Mouse (Mus musculus) cerebellum, adult 9-11 months (tissue): ENCODE measurements around the gene Guca2b.
A peak's percentile ranks its signal among the peaks of the same experiment; 100 is the strongest.

Experiments
- DNase-seq: peaks from one replicate; pipeline ENCODE4 v3.0.0; 2022

The Guca2b gene

DNA sequence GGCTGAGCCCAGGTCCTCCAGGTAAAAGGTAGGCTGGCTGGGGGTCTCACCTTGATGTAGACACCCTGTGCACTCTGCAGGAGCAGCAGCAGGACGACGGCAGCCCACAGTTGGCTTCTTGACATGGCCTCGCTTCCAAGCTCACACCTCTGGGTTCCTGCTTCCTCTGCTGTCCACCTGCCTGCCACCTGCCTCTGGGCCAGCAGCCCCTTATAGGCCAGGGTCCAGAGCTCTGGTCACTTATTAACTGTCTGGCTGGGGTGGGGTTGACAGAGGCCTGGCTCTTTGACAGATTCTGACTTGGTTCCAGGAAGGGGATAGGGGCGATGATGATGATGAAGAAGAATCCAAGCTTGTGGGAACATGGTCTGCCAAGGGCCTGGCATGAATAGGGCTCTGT is at the start of gene Guca2b:
Gene Guca2b, minus strand, starts transcription at position 224 of the 400 bp plus-strand sequence.
- DNase-seq: no peak

DNA sequence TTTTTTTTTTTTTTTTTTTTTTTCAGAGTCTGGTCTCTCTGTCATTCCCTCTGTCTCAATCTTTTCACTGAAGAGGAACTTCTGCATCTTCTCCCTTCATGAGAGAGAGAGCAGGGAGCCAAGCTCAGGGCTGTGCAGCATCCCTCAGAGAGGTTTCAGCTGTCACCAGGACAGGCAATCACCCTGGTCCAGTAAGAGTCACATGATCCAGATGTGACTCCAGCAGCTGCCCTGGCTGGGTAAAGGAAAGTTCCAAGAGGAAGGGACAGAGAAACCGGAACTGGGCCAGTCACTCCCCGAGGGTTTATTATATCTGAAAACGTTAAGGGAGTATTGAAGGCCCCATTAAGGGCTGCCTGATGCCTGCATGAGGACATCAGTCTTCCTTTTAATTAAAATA is 49.0 kb upstream of the Guca2b start:
- no peak for DNase-seq

DNA sequence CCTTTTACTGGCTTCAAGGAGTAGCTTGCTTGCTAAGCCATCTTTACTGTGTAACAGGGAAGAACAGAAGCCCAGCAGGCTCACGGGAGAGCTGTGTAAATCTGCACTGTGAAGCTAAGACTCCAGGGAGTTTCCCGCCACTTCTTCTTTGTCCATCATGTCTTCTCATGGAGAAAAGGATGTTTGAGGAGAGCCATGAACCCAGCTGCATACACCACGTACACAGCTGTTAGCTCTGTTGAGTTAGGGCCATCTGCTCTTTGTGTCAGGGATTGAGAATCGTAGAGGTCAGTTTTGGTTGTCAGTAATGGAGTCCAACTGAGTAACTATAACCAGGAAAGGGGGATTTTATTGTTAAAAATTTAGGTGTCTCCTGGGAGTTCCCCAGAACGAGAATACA is 48.6 kb upstream of the Guca2b start:
- DNase-seq: no peak

DNA sequence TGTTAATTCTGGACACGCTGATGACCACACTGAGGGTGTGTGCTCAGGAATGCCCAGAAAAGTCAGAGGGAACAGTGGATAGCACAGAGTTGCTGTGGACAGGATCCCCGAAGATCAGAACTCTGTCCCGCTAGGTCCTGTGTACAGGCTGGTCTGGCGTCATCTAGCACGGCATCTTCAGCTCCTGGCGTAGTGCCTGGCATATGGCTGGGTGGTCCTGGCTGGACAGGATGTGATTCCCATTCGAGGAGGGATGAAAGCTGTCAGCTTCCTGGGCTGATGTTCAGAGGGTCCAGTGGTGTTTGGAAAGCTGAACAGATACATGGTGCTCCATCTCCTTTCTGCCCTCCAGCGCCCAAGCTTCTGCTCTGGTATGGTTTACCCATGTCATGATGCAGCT is 45.2 kb upstream of the Guca2b start:
- DNase-seq: no peak

DNA sequence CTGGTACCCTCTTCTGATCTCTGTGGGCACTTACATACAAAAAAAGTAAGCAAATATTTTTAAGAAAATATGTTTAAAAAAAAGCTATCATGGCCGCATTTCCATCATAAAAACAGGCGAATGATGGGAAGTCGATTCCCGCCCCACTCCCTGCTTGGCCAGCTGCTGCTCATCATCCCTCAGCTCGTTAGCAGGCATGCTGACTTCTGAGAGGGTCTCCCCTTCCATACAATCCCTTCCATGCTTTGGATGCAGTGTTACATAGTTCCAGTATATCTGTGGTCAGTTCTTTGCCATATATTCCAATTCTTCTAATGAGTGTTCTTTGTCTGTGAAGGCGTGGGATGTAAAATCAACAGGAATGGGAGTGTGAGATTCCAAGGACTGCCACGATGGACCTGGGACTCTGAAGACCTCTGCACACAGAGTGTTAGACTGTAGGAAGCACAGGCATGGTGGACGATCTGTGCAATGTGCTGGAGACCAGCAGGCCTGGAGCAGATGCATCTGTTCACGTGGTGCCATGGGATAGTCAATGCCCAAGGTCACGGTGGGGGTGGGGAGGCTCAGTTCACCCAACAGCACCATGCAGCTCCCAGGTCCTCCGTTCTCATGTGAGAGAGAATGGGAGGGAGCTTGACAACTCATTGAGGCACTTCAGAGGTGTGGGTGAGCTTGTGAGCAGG is 42.7 kb upstream of the Guca2b start:
- DNase-seq: no peak

DNA sequence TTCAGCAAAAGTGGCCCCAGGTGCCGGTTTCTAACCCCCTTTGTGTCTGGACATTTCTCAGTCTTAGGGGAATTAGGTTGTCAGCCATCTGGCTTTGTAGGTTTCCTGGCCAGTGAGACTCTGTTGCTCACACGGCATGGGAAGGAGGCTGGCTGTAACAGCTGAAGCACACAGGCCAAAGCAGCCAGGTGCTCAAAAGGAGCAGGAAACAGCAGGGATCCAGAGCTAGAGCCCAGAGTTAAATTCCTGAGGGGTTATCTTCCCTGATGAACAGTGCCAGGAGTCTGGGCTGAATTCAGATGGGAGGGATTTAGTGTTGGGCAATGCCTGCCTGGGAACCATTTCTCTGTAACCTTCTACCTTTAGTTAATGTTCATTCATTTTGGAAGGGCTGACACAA is 39.6 kb upstream of the Guca2b start:
- peak; percentile 32 for DNase-seq

DNA sequence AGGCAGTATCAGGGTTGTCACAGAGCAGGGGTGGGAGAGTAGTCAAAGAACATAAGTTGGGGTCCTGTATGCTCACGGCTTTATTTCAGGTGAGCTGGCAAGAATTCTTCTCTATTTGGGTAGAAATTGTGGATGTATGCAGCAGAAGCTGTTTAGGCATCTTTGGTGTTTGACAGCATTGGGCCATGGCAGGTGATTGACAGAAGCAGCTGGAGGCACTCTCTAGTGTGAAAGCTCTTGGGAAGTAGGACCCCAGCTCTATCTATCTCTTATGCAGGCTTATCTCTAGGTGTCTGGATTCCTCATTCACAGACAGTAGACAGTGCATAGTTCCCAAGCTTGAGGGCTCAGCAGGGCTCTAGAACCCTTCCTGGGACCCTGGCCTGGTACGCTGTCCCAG is 27.0 kb upstream of the Guca2b start:
- DNase-seq: no peak

DNA sequence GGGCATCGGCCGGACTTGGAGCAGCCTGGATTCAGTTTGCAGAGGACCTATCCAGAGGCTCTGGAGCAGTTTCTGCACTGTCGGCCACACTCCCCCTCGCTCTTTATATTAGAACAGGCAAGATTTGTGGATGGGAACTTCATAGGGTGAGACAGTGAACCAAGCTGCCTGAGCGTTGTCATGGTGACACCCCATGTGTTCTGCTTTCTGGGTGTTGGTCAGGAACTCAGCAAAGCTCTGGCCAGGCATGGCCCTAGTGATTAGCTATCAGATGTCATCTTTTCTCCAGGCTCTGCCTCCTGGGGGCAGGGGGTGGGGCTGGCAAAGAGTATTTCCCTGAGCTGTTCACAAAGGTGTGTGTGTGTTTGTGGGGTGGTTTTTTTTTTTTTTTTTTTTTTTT is 23.8 kb upstream of the Guca2b start:
- no peak for DNase-seq

DNA sequence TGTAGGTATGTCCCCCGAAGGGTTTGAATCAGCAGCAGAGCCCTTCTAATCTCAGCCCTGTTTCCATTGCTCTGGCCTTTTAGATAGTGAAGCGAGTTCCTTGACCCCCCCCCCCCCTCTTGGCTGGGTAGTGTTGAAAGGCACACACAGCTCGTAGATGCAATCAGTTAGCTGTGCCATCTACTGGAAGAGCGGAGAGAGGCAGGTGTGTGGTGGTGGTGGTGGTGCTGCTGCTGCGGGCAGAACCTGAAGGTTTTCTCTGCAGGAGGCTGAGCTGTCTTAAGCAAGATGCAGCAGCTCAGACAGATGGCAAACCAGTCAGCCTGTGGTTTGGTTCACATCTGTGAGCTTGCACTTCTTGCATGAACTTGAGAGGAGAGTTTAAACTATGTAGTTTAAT is 13.9 kb upstream of the Guca2b start:
- DNase-seq: no peak

DNA sequence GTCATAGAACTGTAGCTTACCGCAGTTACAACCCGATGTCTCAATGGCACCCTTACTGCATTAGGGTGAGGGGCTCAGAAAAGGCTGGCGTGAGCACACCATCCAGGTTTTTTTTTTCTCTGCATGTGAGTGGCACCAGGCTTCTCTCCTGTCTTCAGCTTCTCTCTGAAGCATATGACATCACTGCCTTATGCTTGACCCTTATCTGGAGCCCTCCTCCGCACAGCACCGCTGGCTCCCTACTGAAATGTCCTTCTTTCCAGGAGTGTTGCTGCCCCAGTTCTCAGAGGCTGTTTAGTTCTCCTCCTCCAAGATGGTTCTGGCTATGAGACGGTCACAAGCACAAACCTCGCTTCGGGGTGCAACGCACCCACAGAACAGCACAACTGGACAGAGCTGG is 12.4 kb upstream of the Guca2b start:
- no peak for DNase-seq

DNA sequence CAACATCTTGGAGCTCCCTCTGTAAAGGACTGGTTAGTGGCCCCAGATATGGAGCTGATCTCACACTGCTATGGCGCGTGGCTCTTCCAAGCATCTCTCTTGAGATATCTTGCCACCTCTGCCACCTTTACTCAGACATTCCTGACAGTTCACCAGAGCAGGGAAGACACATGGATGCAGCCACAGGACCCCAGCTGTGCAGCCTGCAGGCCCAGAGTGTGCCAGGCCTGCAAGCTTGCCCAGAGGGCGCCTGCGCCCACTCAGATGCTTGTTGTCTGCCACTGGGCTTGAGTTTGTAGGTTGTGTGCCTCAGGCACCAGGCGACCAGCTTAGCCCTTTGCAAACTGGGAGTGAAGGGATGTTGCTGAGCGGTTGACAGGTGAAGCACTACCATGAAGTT is 12.0 kb upstream of the Guca2b start:
- DNase-seq: no peak

DNA sequence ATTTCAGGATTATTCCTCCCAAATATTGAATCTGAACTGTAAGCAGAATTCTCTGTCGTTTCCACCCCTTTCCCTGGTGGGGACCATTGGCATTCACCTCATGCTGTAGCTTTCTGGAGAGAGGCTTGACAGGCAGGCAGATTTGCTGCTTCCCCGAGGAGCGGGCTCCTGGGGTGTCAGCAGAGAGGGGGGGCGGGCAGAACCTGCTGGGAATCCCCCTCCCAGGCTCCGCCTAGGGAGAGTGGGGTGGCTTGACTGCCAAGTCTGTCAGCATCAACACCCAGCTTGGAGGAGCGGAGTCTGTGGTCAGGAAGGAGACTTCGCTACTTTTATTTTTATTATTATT is 11.4 kb upstream of the Guca2b start:
- DNase-seq: no peak

DNA sequence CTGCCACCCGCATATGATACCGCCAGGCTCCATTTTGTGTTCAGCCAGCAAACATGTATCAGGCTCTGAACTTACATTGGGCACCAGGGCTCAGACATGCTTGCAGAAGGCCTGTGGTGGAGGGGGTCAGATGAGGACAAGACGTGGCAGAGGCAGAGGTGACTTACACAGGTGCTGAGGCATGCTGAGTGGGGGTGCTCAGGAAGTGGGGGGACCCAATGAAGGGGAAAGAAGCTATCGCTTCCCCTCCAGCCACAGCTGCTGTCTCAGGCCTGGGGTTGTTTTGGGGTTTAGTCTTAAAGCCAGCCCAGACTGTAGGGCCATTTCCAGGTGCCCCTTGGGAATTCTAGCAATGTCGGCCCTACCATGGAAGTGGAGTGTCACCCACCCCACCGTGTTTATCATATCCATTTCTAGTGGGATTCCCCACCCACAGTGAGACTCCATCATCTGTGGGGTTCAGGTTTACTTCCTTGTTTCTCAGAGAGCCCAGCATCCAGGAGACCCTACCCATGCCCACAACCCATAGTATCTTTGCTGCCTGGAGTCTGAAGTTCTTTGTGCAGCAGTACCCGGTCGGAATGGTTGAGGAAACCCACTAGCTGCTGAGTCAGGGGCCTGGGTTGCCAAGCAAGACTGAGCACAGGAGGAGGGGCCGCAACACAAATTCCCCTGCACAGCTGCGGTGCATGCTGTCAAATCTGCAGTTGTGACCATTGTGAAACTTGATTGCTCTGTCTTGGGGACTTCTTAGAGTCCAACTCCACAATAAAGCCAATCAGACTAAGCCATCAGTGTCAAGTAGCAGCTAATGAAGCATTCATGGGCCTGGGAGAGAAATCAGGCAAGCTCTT is 10.8 kb upstream of the Guca2b start:
- no peak for DNase-seq

DNA sequence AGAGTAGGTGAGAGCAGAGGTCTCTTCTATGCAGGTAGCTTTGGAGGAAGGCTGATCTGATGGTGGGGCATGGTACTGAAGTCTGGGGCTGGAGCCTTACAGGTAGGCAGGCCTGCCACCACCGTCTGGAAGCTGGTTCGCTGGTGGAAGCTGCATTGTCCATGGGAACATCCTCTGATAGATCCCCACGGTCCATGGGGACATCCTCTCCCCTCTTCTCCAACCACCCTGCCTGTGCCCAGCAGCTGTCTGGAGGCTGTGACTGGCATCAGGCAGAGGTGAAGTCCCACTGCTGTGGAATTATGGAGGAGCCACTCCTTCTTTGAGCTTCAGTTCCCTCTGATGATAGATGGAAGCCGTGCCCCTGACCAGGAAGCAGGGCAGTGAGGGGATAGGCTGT is 9.8 kb upstream of the Guca2b start:
- no peak for DNase-seq

DNA sequence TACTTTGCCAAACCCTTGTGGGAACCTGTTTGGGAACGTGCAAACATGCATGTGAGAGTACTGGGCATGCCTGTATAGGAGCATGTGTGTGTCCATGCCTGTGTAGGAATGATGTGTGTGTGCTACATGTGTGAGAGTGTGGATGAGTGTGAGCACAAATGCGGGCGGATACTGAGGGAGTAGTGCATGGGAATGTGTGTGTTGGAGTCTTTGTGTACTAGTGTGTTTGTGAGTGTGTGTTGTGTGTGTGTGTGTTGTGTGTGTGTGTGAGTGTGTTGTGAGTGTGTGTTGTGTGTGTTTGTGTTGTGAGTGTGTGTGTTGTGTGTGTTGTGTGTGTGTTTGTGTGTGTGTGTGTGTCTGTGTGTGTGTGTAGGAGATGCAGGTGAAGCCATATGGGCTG is 9.4 kb upstream of the Guca2b start:
- no peak for DNase-seq

DNA sequence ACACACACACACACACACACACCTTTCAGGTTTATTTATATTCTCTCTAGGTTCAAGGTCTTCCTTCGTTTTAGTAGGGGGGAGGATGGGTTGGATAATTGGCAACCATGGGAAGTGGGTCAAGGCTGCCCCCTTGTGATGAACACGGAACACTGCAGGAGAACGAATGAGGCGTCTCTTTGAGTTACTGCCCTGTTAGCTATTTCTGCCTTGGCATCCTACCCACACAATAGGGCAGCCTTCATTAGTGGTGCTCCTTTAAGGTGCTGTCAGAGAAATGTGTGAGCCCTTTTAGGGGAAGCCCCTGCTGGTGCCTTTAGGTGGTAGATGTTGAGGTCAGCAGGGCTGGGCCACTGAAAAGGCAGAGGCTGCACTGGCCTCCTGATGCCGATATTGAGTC is 8.7 kb upstream of the Guca2b start:
- peak; percentile 42 for DNase-seq

DNA sequence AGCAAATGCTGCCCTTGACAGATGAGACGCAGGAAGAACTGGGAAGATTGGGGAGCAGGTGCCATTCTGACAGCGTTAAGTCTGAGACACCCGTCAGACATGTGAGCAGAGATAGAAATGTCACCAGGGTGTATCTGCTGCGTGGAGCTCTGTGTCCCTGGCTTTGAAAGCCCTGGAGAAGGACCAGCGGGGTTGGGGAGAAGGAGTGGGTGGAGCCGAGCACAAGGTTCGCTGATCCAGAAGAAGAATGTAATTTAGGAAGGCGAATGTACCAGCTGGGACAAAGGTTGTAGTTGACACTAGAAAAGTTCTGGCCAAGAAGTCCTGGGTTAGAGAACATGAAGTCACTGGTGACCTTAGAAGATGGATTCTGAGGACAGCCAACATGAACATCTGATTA is 7.4 kb upstream of the Guca2b start:
- DNase-seq: no peak

DNA sequence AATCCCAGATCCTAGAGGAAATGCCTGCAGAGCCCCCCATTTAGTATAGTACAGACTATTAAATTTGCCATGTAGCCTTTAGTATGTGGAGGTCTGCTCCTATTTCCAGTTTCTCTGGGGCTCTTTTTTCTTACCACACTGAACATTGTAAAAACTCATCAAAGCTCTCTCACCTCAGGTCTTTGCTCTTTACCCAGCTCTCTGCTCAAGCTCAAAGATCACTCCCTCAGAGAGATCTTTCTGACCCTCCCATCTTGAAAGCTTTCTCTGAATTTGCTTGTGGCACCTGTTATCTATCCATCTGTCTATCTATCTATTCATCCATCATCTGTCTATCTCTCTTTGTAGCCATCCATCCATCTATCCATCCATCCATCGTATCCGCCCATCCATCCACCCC is 6.4 kb upstream of the Guca2b start:
- DNase-seq: no peak

DNA sequence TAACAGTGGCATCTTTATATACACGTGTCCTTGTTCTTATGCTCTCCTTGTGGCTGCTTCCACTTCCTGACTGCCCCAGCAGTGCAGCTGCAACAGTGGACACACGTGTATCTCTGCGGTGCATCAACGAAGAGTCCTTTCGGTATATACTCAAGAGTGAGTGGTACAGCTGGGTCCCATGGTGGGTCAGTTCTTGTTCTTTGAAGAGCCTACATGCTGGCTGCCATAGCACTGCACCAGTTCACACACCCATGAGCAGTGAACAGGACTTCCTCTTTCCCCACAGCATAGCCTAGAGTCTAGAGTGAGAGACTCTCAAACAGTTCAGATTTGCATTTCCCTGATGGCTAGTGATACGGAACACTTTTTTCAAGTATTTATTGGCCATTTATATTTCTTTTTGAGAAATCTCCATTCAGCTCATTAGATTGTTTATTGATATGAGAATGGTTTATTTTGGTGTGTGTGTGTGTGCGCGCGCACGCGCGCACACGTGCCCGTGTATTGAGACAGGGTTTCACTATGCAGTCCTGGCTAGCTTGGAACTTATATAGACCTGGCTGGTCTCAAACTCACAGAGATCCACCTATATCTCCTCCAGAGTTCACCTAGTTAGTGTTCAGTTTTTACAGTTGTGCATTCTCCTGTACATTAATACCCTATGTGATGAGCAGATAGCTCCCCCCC is 4.8 kb upstream of the Guca2b start:
- DNase-seq: no peak

DNA sequence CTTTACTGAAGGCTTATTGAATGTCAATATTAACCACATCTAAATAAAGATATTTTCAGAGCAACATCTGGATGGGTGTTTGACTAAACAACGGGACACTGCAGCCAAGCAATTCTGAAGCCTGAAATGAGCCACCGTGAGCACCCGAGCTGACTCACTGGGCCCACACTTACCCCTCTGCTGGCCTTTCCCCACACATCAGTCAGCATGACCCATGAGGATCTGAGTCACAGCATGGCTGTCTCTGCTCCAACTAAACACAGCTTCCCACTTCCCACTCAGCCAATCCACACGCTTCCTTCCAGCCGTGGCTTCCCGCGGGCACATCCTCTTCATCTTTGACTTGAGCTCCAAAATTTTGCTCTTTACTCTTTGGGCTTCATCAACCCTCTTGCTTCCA is 4.2 kb upstream of the Guca2b start:
- DNase-seq: no peak

DNA sequence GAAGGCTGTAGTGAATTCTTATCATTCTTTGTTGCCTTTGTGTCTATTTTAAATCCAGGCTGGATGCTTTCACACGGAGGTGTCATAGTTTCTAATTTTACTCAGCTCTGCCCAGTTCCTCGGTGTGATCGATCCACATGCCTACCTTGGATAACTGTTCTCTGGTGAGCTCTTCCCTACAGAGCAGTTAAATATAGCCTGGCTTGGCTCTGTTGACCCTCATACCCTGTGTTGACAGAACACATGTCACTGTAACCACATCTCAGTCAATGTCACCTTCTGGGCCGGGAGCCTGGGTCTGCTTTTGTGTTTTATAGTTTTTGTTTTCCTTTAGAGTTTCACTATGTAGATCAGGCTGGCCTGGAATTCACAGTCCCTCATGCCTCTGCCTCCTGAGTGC is 3.4 kb upstream of the Guca2b start:
- DNase-seq: no peak

DNA sequence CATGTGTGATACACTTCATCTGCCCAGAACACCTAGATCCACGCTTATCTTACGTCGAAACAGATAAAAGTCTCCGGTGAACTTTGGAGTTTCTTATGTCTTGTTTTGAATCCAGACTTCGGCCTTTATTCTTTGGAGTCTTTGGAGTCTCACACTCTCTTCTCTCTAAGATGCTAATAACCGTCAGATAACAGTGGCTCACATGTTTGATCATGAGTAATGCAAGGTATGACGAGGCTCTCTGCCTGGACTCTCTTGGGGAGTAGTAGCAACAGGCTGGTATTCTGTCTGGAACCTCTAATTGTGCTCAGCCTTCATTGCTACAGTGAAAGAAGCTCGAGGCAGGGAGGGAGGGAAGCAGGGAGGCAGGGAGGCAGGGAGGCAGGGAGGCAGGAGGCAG is 1.3 kb upstream of the Guca2b start:
- no peak for DNase-seq

DNA sequence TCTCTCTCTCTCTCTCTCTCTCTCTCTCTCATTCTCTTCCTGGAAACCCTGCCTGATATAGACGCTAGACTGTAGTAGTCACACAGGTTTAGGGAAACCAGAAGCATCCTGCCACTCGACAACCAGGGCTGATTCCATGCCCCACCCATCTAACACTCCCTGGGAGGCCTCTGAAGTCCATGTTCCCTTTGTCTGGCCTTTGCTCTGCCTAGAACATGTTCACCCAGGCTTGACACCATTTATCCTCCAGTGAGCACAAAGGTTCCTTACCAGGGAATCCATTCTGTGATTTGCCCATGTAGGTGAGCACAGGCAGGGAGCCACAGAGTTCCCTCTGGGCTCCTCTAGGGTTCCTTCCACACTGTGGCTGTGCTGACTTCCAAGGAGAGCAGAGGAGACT is 508 bp downstream of the Guca2b start:
- no peak for DNase-seq

DNA sequence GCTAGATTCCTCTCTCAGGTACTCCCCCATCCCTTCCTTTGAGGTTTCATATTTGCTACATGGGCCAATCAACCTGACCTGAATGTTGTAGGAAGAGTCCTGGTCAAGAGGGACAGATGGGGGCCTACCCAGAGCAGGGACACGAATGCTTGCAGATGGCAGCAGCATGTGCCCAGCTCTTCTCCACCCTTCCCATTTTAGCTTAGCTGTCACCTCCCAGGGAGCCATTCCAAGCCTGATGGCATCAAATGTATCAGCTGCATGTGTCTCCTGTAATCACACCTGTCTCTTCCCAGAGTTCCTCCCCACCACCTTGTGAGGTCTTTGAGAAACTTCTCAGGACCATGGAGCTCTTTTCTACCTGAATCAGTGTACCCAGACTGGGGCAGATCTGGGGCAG is 1.7 kb downstream of the Guca2b start:
- peak; percentile 31 for DNase-seq
